Mouse (Mus musculus) macrophage (primary cell): ENCODE measurements at regions not wholly inside any gene's neighbourhood (a gene's known extent, or its start where the extent isn't known, plus 50 kb on each side); places are given as distances from the start of the nearest gene placed in this dataset.

ENCODE experiments used
- H3K27ac ChIP-seq: fragments of 350-480 bp; formaldehyde crosslinking; 2 replicates; pipeline ENCODE4 v1.9.0; 2021
- H3K36me3 ChIP-seq: fragments of 350-480 bp; formaldehyde crosslinking; 2 replicates; pipeline ENCODE4 v1.9.0; 2021; ENCODE audit errors: inconsistent target
- H3K4me3 ChIP-seq: fragments of 350-480 bp; formaldehyde crosslinking; 2 replicates; pipeline ENCODE4 v1.9.0; 2021; ENCODE audit errors: inconsistent target
- H3K79me2 ChIP-seq: fragments of 350-480 bp; formaldehyde crosslinking; 2 replicates; pipeline ENCODE4 v1.9.0; 2021; ENCODE audit errors: inconsistent target
- WGBS: methylation state at CpG from one replicate; pipeline ENCODE4 v1.1.7; 2026; ENCODE audit warnings: inconsistent platforms; ENCODE audit not compliant: missing documents; 5-methylcytosine and 5-hydroxymethylcytosine counted together

- WGBS: 13% methylated on average over 3 of the region's 3 CpGs
- no peaks in the 10 kb centered on the region for H3K79me2 ChIP-seq
- no peak overlapping the region for H3K4me3 ChIP-seq
- peak overlapping the region; percentile 98 for H3K27ac ChIP-seq
- H3K36me3 ChIP-seq: no peaks in the 10 kb centered on the region
Measured at GRCm38 (mm10) chr4:95105424-95105823, 53.4 kb upstream of the Jun start.

- Histone ChIP-seq H3K79me2 (no peaks in the 10 kb centered on the region), H3K27ac (peak overlapping the region; percentile 98), H3K4me3 (no peak overlapping the region), H3K36me3 (no peaks in the 10 kb centered on the region)
- WGBS: 3% methylated on average over 16 of the region's 16 CpGs
Measured at GRCm38 (mm10) chr4:95105926-95106622, 54.1 kb upstream of the Jun start.

- Histone ChIP-seq H3K27ac (peak overlapping the region; percentile 98), H3K36me3 (no peaks in the 10 kb centered on the region), H3K4me3 (no peak overlapping the region), H3K79me2 (no peaks in the 10 kb centered on the region)
- 19% methylated on average over 10 of the region's 10 CpGs for WGBS
Measured at GRCm38 (mm10) chr4:95106881-95107665, 55.1 kb upstream of the Jun start.

- Histone ChIP-seq H3K79me2 (no peaks in the 10 kb centered on the region), H3K4me3 (no peak overlapping the region), H3K36me3 (no peaks in the 10 kb centered on the region), H3K27ac (no peak overlapping the region)
- 91% methylated on average over 6 of the region's 6 CpGs for WGBS
Measured at GRCm38 (mm10) chr4:95108811-95109210, 56.8 kb upstream of the Jun start.

GRCm38 (mm10) chr4:95110828-95111227, 58.8 kb upstream of the Jun start:
- Histone ChIP-seq H3K4me3 (no peak overlapping the region), H3K36me3 (no peaks in the 10 kb centered on the region), H3K79me2 (no peaks in the 10 kb centered on the region), H3K27ac (no peak overlapping the region)
- WGBS: 94% methylated on average over 8 of the region's 8 CpGs

GRCm38 (mm10) chr4:95117158-95117681, 65.2 kb upstream of the Jun start:
- no peak overlapping the region for H3K27ac ChIP-seq
- no peaks in the 10 kb centered on the region for H3K36me3 ChIP-seq
- H3K79me2 ChIP-seq: no peaks in the 10 kb centered on the region
- no peak overlapping the region for H3K4me3 ChIP-seq
- WGBS: 81% methylated on average over 5 of the region's 5 CpGs

- Histone ChIP-seq H3K79me2 (no peaks in the 10 kb centered on the region), H3K4me3 (no peak overlapping the region), H3K27ac (no peak overlapping the region), H3K36me3 (no peaks in the 10 kb centered on the region)
- 94% methylated on average over 1 of the region's 1 CpGs for WGBS
Measured at GRCm38 (mm10) chr4:95120876-95121275, 68.9 kb upstream of the Jun start.

GRCm38 (mm10) chr4:95125346-95125745, 73.3 kb upstream of the Jun start:
- H3K4me3 ChIP-seq: no peak overlapping the region
- H3K27ac ChIP-seq: no peak overlapping the region
- H3K36me3 ChIP-seq: no peaks in the 10 kb centered on the region
- no peaks in the 10 kb centered on the region for H3K79me2 ChIP-seq
- WGBS: 100% methylated on average over 1 of the region's 1 CpGs

GRCm38 (mm10) chr4:95127970-95128369, 75.9 kb upstream of the Jun start:
- Histone ChIP-seq H3K79me2 (no peaks in the 10 kb centered on the region), H3K4me3 (no peak overlapping the region), H3K36me3 (no peaks in the 10 kb centered on the region), H3K27ac (no peak overlapping the region)
- WGBS: 67% methylated on average over 2 of the region's 2 CpGs

GRCm38 (mm10) chr4:95133815-95134214, 81.8 kb upstream of the Jun start:
- no peak overlapping the region for H3K27ac ChIP-seq
- WGBS: 90% methylated on average over 3 of the region's 3 CpGs
- no peak overlapping the region for H3K4me3 ChIP-seq
- H3K36me3 ChIP-seq: no peaks in the 10 kb centered on the region
- no peaks in the 10 kb centered on the region for H3K79me2 ChIP-seq

GRCm38 (mm10) chr4:95134611-95135010, 82.6 kb upstream of the Jun start:
- Histone ChIP-seq H3K4me3 (no peak overlapping the region), H3K27ac (no peak overlapping the region), H3K79me2 (no peaks in the 10 kb centered on the region), H3K36me3 (no peaks in the 10 kb centered on the region)
- WGBS: 91% methylated on average over 5 of the region's 5 CpGs

GRCm38 (mm10) chr4:95137413-95138143, 85.6 kb upstream of the Jun start:
- H3K36me3 ChIP-seq: no peaks in the 10 kb centered on the region

GRCm38 (mm10) chr4:95138676-95139075, 86.7 kb upstream of the Jun start:
- Histone ChIP-seq H3K79me2 (no peaks in the 10 kb centered on the region), H3K36me3 (no peaks in the 10 kb centered on the region), H3K27ac (no peak overlapping the region), H3K4me3 (no peak overlapping the region)
- 100% methylated on average over 2 of the region's 2 CpGs for WGBS

More at GRCm38 (mm10) chr4:95137413-95138143, 85.6 kb upstream of the Jun start:
- H3K4me3 ChIP-seq: no peak overlapping the region
- no peak overlapping the region for H3K27ac ChIP-seq
- 94% methylated on average over 12 of the region's 12 CpGs for WGBS
- no peaks in the 10 kb centered on the region for H3K79me2 ChIP-seq

GRCm38 (mm10) chr4:95141253-95141652, 89.2 kb upstream of the Jun start:
- 88% methylated on average over 2 of the region's 2 CpGs for WGBS
- no peak overlapping the region for H3K4me3 ChIP-seq
- no peaks in the 10 kb centered on the region for H3K36me3 ChIP-seq
- no peak overlapping the region for H3K27ac ChIP-seq
- no peaks in the 10 kb centered on the region for H3K79me2 ChIP-seq

GRCm38 (mm10) chr4:95143130-95143529, 91.1 kb upstream of the Jun start:
- H3K36me3 ChIP-seq: no peaks in the 10 kb centered on the region
- 89% methylated on average over 4 of the region's 4 CpGs for WGBS
- H3K4me3 ChIP-seq: no peak overlapping the region
- H3K79me2 ChIP-seq: no peaks in the 10 kb centered on the region
- no peak overlapping the region for H3K27ac ChIP-seq
